Mouse (Mus musculus): ENCODE results near the gene A730015C16Rik.

A730015C16Rik gene

DNA sequence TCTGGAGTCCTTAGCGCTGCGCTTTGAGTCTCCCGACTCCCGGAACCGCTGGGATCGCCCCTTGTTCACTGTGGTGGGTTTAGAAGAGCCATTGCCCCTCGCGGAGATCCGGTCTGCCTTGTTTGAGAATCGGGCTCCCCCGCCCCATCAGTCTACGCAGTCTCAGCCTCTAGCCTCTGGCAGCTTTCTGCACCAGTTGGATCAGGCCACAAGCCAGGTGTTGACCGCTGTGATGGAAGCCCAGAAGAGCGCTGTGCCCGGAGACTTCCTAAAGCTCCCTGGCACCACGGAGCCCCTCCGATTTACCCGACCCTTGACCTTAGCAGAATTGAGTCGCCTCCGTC, at the start of gene A730015C16Rik:
Gene A730015C16Rik, minus strand, starts transcription at position 115 of the 344 bp plus-strand sequence.
- DNase-seq: no peak

DNA sequence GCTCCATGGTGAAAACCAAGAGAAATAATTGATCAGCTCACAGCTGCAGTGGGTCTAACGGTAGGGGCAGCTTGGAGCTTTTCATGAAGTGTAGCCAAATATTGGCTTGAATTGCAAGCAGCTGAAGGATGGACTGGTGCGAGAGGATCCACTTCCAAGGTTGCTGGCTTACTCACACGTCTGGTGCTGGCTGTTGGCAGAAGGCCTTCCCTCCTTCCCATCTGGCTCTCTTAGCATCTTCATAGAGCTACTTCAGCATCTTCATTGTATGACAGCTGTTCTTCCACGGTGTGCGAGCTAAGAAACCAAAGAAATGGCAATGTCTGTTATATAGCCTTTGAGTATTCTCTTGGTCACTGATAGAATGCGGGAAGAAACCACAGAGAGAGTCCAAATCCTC, 42.5 kb upstream of the A730015C16Rik start:
- no peak for DNase-seq

DNA sequence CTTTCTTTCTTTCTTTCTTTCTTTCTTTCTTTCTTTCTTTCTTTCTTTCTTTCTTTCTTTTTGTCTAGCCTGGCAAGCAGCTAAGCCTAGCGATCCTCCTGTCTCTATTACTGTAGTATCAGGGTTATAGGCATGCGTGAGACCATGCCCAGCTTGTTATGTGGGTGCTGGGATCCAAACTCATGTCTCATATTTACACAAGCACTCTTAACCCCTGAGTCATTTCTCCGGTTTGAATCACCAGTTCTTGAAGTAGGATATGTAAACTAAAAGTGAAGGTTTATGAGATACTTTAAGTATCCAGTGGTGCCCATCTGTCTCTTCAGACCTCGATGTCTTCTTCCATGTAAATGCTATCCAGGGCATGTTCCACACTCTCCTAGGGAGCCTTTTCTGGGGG, 39.0 kb upstream of the A730015C16Rik start:
- no peak for DNase-seq

DNA sequence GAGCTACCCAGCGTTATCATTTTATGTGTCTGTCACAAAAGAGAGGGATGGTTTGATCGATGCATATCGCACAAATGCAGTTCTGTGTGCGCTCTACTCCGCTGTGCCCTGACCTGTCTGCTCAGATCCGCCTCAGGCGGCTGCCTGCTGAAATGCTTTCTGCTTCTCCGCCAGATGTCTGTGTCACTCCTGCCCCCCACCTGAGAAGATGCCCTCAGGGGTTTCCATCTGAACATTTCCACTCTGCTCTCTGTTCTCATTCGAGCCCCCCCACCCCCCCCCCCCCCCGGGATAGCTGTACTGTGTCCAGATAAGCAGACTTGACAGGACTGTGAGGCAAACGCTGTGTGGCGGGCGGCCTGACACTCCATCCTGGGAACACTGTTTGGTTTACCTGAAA, 35.4 kb upstream of the A730015C16Rik start:
- no peak for DNase-seq

DNA sequence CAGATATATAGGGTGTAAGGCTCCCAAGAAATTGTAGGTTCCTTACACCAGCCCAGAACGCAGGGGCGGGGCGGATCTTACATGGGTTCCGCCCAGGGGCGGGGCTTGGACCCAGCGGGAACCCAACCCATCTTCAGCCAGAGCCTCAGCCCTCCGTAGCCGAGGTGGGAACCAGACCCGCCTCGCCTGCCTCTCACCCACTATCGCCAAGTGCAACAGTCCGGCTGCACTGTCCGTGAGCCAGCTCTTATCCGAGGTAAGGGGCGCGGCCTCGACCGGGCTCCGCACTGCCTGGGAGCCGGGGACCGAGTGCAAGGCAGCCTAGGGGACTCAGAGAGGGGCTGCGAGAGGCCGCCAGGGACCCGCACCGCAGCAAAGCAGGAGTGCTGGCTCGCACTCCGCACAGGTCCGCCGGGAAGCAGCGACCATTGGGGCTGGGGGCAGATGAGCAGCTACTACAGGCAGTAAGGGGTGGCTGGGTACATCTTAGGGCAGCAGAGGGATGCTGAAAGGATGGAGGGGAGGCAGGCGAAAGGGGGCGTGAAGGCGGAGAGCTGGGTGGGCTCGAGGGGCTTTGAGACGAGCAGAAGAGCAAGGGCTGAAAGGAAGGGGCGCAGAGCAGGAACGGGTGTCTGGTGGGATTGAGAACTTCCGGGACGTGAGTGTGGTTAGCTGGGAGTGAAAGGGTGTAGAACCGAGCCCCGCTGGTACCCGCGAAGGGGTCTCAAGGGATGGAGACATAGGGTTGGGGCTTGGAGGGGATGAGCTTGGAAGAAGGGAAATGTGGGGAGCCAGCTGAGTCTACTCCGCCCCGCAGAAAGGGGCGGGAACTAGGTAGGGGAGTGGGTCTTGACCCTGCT, 30.8 kb upstream of the A730015C16Rik start, which contains the start of gene Rab3b:
Gene Rab3b, plus strand, starts transcription at position 101 of the 860 bp plus-strand sequence.
- DNase-seq: peak; percentile 76 to 81

DNA sequence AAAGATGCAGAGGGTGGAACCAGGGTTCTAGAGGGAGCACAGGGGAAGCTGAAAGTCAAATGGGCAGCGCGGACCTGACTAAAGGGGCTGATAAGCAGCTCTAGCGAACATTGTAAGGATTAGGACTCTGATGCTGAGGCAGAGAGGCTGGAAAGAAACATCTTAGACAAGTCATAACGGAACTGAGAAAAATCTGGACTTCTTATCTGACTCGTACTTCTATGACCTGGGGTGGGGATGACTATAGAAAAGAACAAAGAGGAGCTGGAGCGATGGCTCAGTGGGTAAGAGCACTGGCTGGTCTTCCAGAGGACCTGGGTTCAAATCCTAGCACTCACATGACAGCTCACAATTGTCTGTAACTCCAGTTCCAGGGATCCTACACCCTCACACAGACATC, 29.5 kb upstream of the A730015C16Rik start:
- DNase-seq: no peak

DNA sequence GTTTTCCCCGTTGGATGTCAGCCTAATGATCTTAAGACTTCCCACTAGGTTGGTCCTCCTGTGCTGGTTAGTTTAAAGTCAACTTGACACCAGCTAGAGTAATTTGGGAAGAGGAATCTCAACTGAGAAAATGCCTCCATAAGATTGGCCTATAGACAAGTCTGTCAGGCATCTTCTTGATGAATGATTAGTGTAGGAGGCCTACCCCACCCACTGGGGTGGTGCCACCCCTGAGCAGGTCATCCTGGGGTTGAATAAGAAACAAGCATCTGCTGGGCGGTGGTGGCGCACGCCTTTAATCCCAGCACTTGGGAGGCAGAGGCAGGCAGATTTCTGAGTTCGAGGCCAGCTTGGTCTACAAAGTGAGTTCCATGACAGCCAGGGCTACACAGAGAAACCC, 25.3 kb upstream of the A730015C16Rik start:
- DNase-seq: no peak

DNA sequence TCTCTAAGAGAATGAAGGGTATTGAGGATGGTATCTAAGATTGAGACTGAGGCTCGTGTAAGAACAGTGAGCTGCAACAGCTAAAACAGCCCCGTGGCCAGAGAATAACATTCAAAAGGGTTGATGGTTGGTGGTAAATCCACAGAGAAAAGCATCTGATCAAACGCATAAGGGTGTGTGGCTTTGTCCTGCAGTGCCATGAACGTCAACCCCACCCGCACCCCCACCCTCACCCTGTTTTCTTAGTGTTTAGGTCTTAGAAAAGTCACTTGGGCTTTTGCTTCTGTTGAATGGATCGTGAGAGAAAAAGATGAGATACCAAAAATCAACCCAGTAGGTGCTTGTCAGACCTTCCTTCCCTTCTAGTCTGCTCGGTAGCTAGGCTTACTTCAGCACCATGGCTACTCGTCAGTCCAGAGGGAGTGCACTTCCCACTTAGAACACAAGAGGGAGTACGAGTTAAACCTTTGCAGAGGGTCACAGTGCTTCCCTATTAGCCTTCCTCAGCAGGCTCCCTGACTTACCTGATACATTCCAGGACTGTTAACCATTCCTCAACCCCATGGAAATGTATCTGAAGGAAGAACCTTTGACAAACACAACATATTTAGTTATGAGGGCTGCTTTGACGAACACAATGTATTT, 21.4 kb upstream of the A730015C16Rik start:
- peak; percentile 71 to 81 for DNase-seq

DNA sequence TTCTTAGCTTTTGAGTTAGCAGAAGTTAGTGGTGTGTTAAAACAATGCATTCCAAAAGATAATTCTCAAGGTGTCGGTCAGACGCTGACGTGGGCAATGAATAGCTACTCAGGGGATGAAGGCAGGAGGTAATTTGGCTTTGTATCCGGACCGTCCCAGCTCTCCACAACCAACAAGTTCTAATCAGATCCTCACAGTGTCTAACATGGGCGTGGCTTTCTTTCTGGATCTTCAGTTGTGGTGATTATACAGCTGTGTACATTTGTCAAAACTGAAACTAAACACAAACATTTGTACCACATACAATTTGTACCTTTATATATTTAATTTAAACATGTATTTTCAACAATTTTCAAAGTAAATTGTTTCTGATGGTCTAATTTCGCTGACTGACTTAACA, 18.4 kb upstream of the A730015C16Rik start:
- no peak for DNase-seq

DNA sequence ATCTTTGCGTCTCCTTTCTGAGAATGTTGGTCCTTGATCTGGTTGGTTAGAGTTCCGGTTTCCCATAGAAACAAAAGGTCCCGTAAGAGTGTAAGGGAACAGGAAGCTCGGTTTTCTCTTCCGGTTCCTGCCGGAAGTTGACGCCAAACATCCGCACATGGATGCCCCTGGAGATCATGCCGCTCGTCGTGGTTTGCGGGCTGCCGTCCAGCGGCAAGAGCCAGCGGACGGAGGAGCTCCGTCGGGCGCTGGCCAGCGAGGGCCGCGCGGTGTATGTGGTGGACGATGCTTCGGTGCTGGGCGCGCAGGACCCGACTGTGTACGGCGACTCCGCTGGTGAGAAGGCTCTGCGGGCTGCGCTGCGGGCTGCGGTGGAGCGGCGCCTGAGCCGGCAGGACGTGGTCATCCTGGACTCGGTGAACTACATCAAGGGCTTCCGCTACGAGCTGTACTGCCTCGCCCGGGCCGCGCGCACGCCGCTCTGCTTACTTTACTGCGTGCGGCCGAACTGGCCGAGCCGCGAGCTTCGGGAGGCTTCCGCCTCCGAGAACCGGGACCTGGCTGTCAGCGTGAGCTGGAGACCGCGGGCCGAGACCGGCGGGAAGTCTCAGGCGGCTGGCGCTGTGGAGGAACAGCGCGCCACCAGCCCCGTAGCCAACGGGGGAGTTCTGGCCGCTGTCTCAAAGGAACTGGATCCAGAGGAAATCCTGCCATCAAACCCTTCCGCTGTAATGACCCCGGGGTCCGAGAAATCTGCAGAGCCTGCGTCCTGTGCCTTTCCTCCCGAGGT, 509 bp downstream of the A730015C16Rik start, which contains the start of gene Kti12:
Gene Kti12, plus strand, starts transcription at position 71 of the 790 bp plus-strand sequence.
- DNase-seq: peak; percentile 84 to 90

DNA sequence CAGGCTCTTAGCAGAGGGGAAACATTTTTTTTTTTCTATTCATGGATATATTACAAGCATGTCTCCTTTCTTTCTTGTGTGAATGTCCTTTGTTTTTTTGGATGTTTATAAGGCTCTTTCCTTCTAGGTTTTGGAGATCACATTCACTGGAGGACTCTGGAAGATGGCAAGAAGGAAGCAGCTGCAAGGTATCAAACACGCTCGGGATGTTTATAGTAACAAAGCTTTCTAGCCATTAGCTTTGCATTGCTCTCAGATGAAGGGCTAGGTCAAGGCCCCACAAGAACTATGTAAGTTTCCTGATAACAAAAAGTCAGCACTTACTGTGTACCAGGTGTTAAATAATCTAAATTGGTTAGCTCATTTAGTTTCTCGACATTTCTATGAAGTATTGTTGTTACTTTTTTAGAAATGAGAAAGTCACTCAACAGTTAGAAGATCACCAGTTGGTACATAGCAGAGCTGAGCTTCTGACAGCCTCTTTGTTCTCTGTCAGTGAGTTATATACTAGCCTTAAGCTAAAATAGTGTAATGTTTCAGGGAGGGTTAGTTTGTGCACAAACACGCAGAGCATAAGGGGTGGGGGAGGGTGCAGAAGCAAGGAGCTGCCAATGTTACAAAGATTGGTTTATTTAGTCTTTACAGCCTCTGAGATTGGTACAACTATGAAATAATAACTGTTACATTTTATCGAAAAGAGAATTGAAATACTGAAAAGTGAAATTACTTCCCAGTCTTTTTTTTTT, 2.4 kb downstream of the A730015C16Rik start:
- DNase-seq: no peak

DNA sequence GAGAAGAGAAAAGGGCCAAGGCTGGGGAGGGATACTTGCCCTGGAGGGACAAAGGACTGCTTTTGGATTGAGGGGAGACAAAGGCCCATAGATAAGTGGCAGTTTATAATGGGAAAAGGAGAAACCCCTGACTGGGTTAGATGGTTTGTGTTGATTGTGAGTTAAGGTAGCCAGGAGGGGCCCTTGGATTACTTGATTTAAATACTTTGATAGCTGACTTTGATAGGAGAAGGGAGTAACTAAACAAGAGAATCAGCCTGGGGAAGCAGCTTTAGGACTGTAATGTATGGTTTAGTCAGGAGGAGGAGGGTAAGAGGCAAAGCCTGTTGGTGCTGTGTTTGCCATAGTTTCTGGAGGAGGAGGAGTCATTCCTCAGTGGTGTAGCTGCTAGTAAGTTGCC, 5.1 kb downstream of the A730015C16Rik start:
- no peak for DNase-seq

DNA sequence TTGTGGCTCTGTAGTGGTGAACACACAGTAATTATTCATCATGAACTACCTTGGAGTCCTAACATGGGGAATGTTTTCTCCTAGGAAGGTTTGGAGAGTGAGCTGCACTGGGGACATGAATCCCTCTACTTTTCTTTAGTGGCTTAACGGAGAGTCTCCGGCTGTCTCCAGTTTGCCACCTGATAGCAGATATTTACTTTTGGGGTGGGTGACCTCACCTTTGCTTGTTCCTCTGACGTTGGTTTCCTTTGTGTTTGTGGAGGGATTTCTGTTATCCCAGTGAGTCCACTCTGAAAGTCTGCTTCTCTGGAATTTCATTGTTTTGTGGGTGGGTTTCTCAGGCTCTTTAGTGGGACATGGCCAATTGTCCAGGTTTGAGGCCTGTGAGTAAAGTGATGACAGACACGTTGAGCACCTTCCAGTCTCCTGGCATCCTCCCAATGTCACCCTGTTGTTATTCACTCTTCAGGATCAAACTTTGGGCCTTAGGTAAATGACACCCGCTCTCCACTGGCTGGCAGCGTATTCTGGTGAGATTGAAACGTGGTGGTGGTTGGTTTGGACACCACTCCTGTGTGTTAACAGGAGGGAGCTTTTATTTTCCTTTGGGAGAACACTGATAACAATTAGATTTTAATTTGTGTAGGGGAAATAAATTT, 6.4 kb downstream of the A730015C16Rik start:
- no peak for DNase-seq

DNA sequence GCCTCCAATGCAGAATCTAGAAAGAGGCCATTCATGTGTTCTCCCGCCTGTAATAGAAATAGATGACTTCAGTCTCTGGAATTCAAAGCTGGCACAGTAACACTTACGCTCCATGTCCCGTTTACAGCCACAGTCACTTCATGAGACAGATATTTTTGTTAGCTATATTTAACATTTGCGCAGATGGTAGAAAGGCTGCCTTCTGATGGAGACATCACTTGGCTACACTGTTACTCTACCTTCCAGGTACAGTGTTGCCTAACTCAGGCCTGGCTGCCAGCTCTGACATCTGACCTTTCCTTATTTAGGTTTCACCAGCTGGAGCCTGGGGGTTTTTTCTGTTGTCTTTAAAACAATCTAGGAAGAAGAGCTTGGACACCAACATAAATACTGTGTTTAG, 10.4 kb downstream of the A730015C16Rik start:
- no peak for DNase-seq

DNA sequence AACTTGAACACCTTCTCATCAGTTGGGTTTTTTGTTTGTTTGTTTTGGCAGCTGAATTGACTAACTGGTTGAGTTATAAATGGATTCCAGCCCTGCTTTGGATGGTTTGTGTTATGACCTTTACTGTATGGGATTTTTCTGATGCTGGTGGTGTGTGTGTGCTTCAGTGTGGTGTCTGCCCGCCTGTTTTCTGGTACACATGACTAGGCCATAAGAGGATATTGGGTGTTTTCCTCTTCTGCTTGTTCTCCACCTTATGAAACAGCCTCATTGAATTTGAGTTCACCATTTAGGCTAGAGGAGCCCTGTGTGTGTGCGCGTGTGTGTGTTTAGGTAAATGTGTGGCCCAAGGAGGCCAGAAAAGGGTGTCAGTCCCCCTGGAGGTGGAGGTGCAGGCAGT, 12.9 kb downstream of the A730015C16Rik start:
- DNase-seq: peak in 1 of 2 experiments; percentile 8

DNA sequence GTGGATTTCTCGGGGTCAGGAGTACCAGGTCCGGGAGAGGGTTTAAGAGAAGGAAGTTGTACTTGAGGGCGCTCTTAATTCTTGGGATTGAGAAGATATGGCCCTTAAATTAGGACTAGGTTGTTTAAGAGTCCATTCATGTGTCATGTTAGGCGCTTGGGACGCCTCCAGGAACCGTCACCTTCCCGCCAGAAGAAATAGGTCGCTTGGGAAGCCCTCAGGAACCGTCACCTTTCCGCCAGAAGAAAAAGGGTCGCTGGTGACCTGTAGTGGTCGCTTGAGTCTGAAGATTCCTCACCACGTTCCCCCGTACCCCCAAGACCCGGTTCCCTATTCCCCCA, 13.5 kb downstream of the A730015C16Rik start:
- DNase-seq: peak; percentile 10 to 42

DNA sequence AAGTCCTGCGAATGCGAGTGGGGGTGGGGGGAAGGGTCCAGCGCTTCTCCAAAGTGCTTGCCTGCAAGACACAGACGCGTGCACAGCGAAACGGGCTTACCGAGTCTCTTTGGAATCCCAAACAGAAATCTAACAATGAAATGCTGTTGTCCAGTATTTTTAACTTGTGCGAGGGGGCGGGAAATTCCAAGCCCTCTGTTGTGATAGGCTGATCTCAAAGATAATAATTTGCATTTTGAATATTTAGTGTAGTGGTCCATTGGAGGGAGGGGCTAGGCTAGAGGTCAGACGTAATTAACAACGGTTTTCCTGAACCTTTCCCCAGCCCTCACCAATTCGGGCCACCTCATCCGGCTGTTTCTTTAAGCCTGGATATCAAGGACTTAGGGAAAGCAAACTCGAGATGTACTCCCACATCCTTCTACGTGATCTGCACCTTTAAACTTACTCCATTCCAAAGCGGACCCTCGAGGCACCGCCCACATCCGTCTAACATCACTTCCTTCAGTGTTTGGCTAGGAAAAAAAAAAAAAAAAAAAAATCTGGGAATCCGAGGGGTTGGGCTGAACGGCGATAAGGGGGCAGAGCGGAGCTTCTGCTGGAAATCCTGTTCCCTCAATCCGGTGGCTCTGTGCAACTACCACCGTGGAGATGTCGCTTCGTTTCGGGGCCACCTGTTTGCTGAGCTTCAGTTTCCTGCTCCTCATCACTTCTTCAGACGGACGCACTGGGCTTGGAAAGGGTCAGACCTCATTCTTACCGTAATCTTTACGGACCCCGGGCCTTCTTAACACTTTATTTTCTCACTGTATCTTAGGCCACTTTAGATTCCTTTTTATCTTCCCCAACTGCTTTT, 14.1 kb downstream of the A730015C16Rik start, which contains the start of gene Txndc12:
Gene Txndc12, plus strand, starts transcription at position 487 of the 856 bp plus-strand sequence.
- peak; percentile 90 to 95 for DNase-seq

DNA sequence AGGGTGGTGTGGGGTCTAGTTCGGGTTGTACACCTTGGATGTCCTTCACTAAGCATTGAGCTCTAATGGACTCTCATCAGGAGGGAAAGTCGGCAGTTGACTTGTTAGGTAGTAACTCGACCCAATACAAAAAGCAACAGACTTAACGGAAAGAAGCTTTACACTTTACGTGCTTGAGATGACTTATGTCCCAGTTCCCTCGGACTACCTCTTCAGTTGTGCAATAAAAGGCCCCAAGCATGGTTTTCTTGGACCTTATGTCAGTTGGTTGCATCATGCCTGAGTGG, 14.6 kb downstream of the A730015C16Rik start:
- DNase-seq: no peak

DNA sequence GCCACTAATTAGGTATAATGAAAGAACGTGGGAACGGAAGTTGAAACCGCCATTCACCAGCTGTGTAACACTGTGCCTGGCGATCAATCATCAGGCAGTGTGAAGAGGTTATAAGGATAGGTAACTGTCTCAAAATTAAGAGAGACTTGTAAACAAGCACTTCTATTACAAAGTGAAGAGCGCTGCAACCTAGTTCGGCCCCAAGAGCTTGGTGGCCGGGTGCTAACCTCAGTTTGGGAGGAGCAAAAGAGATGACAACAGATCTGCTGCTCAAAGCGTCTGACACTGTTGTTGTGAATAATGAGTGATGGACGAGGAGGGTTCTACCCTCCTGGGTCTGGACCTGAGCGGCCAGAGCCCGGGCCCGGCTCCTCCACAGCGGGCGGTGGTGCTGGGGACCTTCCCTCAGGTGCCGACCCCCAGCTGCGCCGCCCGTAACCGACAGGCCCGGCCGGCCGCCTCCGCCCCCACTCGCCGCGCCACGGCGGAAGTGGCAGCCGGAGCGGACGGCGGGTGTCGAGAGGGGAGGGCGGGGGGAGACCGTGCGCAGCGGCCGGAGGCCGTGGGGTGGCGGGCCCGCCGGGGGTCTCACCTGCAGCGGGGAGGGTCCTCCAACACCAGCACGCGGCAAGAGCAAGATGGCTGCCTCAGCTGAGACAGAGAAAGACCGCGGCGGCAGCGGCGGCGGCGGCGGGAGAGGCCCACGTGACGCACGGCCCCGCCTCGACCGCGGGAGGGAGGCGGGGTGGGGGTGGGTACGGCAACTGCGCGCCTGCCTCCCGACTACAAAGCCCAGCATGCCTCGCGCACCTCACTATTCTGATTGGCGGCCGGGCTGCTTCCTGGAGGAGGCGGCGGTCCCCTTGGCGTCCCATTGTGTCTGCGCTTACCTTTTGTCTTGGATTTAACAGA, 15.2 kb downstream of the A730015C16Rik start, which contains the start of gene Btf3l4:
Gene Btf3l4, minus strand, starts transcription at position 699 of the 912 bp plus-strand sequence.
- peak; percentile 91 to 96 for DNase-seq

DNA sequence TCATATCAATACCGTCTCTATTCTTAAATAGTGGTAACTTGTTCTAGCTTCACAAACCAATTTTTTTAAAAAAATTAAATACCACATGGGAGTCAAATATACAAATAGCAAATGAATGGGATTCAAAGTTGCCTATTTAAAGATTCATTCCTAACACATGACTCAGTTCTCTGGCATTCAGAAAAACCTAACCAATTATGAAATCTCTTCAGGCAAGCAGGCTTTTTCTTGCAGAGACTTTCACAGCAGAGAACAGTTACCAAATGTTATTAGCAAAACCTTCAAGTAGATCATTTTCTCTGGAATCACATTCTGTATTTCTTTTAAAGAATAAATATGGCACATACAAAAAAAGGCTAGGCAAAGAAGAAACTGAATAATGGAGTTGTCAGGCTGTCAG, 17.7 kb downstream of the A730015C16Rik start:
- no peak for DNase-seq

Data from kidney, postnatal 4 days (tissue).